Mouse (Mus musculus) liver, embryonic 14.5 days (tissue): ENCODE measurements around the gene Nt5dc2. TPM values are rescaled to one million over a fixed set of nuclear protein-coding genes. Genes with fewer than 3 reads are reported as not detected.
A peak's percentile ranks its signal among the peaks of the same experiment; 100 is the strongest.

Experiments
- ATAC-seq: fragments of 200-750 bp; cut with Nextera tagmentation; 2 replicates; pipeline ENCODE4 v1.8.0; 2017; ENCODE audit warnings: moderate number of reproducible peaks, mild to moderate bottlenecking, moderate library complexity; ENCODE audit not compliant: insufficient read depth
- DNase-seq, 3 experiments: peaks; one replicate each; pipeline ENCODE4 v3.0.0-alpha.2; 2012 to 2013; ENCODE audit warnings: low read depth in 3 of 3, low spot score in 3 of 3
- H3K27ac ChIP-seq: fragments of 300-500 bp; sonication (generic); 2 replicates; pipeline ENCODE4 v1.5.1; 2014; ENCODE audit warnings: moderate library complexity, mild to moderate bottlenecking, control low read depth, inconsistent platforms
- H3K27me3 ChIP-seq: fragments of 300-500 bp; sonication (generic); 2 replicates; pipeline ENCODE4 v1.6.1; 2014; ENCODE audit warnings: mild to moderate bottlenecking, low read length, moderate library complexity; ENCODE audit not compliant: control insufficient read depth, insufficient read depth
- H3K36me3 ChIP-seq: fragments of 300-500 bp; sonication (generic); replicated peaks from 2 replicates; pipeline ENCODE4 v1.6.1; 2014; ENCODE audit warnings: low read depth; ENCODE audit not compliant: control insufficient read depth, insufficient read depth
- H3K4me1 ChIP-seq, 2 experiments: fragments of 200-500 bp in 1 of 2; fragments of 300-500 bp in 1 of 2; sonication (generic) in 1 of 2; replicated peaks; 2 replicates each; pipeline ENCODE4 v1.6.1; 2012 to 2014; ENCODE audit warnings: antibody characterized with exemption in 1 of 2, inconsistent platforms in 1 of 2, low read length in 1 of 2; ENCODE audit not compliant: control insufficient read depth in 2 of 2, insufficient read depth in 2 of 2
- H3K4me2 ChIP-seq: fragments of 300-500 bp; sonication (generic); 2 replicates; pipeline ENCODE4 v1.6.1; 2014; ENCODE audit warnings: low read depth, mild to moderate bottlenecking, control low read depth, moderate library complexity
- H3K4me3 ChIP-seq, 2 experiments: fragments of 200-500 bp in 1 of 2; fragments of 300-500 bp in 1 of 2; sonication (generic) in 1 of 2; 2 replicates each; pipeline ENCODE4 v1.5.1; 2012 to 2014; ENCODE audit warnings: low read depth in 2 of 2, low read length in 2 of 2, mild to moderate bottlenecking in 2 of 2, control low read depth in 1 of 2, inconsistent platforms in 1 of 2, moderate library complexity in 1 of 2; ENCODE audit not compliant: insufficient read depth in 1 of 2
- H3K9ac ChIP-seq: fragments of 300-500 bp; sonication (generic); replicated peaks from 2 replicates; pipeline ENCODE4 v1.6.1; 2014; ENCODE audit warnings: mild to moderate bottlenecking, control low read depth, moderate library complexity
- H3K9me3 ChIP-seq: fragments of 300-500 bp; sonication (generic); 2 replicates; pipeline ENCODE4 v1.6.1; 2016; ENCODE audit warnings: low read length, mixed read lengths; ENCODE audit not compliant: control insufficient read depth
- CTCF ChIP-seq: IDR thresholded peaks from 2 replicates; pipeline ENCODE4 v1.5.1; 2016; ENCODE audit warnings: antibody characterized with exemption, low read depth, control low read depth
- EP300 ChIP-seq: IDR thresholded peaks from 2 replicates; pipeline ENCODE4 v1.6.1; 2016; ENCODE audit warnings: antibody characterized with exemption, low read depth
- WGBS: fragments of 180-500 bp; shearing (Covaris S2); extraction: QIAGEN DNeasy Blood & Tissue Kit; methylation state at CpG from one replicate; pipeline ENCODE4 v1.1.7; 2014; ENCODE audit not compliant: insufficient replicate concordance; 5-methylcytosine and 5-hydroxymethylcytosine counted together
- polyA plus RNA-seq, 2 experiments: library from polyadenylated mRNA; depleted of rRNA in 1 of 2; stranded (reverse) in 1 of 2; unstranded in 1 of 2; fragments of >200 nt; fragmentation: Nextera tagmentation in 1 of 2; extraction: Ambion mirVana in 1 of 2; gene quantifications; 2 replicates each; pipeline versions ENCODE4 v1.2.1 to v1.2.3; 2012 to 2014

Gene Nt5dc2
- polyA plus RNA-seq, 2 experiments = 146 to 161 TPM

DNA sequence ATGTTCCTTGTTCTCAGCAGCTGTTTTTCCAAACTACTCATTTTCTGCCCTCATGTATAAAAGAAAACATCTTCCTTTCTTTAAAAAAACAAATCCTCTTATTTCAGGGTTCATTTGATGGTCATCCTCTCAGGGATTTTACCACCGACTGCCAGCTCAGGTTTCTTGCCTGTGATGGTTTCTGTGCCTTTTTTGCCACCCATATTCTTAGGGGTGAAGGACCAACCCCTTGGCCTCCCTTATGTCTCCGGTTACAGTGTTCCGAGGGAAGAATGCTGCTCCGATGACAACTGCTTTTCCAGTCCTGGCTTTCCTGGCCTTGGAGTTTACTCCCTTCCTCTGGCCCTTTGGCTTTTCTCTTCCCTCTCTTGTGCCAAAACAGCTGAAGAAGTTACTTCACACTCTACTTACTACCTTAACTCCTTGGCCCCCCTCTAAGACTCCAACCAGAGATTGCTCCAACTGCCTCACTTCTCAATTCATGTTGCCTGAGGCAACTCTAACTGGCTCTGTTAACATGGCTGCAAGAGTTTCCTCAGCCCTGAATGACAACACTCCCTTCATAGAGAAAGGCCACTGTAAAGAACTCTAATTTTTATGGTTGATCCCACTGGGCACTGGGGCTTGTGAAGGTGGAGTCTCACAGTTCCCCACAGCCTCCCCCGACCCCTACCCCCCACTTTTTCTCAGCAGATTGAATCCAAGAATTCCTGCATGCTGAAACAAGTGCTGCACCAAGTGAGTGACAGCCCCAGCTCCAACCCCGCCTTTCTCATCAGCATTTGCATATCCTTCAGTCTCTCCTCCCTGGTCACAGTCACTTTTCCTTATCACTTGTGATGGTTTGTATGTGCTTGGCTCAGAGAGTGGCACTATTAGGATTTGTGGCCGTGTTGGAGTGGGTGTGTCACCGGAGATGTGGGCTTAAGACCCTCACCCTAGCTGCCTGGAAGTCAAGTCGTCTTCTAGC, 5.5 kb upstream of the Nt5dc2 start:
- Histone ChIP-seq H3K36me3 (peaks cover 11% of the 10 kb centered on the region), H3K27ac (peak overlapping the region; percentile 62), H3K9me3 (no peaks in the 10 kb centered on the region), H3K4me1 (peaks cover 36% of the 10 kb centered on the region in 2 experiments), H3K4me3 (no peak overlapping the region), H3K4me2 (peak overlapping the region; percentile 75), H3K27me3 (no peaks in the 10 kb centered on the region), H3K9ac (no peak overlapping the region; the same call in 1 of the 2 replicates)
- WGBS = 56% methylated on average over 9 of the region's 9 CpGs
- TF ChIP-seq EP300 (no peak), CTCF (no peak)
- DNase-seq (no peak), ATAC-seq (no peak)

DNA sequence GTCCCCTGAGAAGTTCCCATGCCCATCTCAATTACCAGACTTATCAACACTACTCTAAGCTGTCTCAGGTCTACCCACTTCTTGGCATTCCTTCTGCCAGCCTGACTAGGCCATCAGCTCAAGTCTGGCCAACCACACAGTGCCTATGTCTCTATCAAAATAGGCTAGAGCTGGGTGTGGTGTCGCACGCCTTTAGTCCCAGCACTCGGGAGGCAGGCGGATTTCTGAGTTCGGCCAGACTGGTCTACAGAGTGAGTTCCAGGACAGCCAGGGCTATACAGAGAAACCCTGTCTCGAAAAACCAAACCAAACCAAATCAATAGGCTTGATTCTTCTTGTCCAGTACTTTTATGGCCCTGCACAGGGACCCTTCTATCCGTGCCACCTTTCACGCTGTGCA, 4.0 kb upstream of the Nt5dc2 start:
- Histone ChIP-seq H3K27ac (peak overlapping the region; percentile 59), H3K36me3 (peaks cover 7% of the 10 kb centered on the region), H3K9me3 (no peaks in the 10 kb centered on the region), H3K4me2 (peak overlapping the region; percentile 75), H3K27me3 (no peaks in the 10 kb centered on the region), H3K4me1 (peaks cover 37 to 38% of the 10 kb centered on the region in 2 experiments), H3K4me3 (peak overlapping the region; percentile 45 to 55), H3K9ac (peak overlapping the region; percentile 40; the same call in 1 of the 2 replicates)
- DNase-seq (no peak), ATAC-seq (no peak)
- 51% methylated on average over 8 of the region's 8 CpGs for WGBS
- TF ChIP-seq CTCF (no peak), EP300 (no peak)

DNA sequence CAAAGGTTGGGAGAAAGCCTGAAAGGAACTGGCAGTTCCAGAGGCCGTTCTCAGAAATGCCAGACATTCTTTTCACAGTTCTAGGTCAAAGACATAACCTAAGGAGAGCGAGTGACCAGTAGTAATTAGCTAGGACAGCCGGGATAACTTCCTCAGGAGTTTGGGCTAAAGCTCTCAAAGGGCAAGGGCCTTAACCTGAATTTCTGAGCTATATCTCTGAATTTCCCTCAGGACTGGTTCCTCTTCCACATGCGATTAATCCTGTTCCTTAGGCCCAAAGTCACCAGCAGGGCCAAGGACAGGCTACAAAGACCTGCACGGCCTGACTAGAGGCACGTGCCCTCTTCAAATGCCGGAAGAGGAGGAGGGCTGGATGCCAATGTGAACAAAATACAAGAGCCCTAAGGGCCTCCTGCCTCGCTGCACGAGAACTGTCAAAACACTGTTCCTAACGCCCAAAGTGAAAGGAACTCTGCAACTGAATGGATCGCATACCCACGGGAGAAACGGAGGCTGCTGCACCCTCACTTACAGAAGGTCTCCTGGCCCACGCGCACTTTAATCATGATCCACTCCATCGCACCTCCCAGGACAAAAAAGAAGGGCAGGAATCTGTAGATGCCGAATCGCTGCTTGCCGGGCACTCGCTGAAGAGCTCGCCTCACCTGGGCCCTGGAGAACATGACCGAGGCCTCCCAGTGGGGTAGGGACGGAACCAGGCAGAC, 2.6 kb upstream of the Nt5dc2 start:
- peaks cover 47 to 52% of the 10 kb centered on the region in 2 experiments for H3K4me1 ChIP-seq
- peak overlapping the region; percentile 81 for H3K27ac ChIP-seq
- TF ChIP-seq EP300 (no peak), CTCF (no peak)
- DNase-seq (no peak), ATAC-seq (peak; percentile 13; the same call in 1 of the 2 replicates)
- peak overlapping the region; percentile 86 to 91 for H3K4me3 ChIP-seq
- peak overlapping the region; percentile 88 for H3K9ac ChIP-seq
- H3K9me3 ChIP-seq = no peaks in the 10 kb centered on the region
- no peaks in the 10 kb centered on the region for H3K27me3 ChIP-seq
- peak overlapping the region; percentile 99 for H3K4me2 ChIP-seq
- peaks cover 2% of the 10 kb centered on the region for H3K36me3 ChIP-seq
- 3% methylated on average over 23 of the region's 23 CpGs for WGBS

DNA sequence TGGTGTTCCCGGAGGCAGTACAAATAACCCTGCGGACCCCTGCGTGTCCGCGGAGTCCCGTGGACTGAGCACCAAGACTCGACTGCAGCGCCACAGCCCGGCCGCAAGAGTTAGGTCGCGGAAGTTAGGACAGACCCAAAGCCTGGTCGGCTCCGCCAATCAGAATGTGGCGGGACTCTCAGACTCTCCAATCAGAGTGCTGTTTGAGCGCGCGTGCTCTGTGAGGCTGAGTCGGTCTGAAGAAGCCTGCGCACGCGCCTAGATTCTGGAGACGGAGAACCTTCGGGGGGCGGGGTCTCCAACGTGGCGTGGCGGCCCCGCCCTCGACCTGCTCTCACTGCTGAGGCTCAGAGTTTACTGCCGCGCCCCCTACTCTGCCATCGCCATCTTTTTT, 2.0 kb upstream of the Nt5dc2 start, which contains the start of gene Smim4:
Gene Smim4 (minus strand): TSS at position 131 of the 394 bp plus-strand sequence.
- Histone ChIP-seq H3K9ac (peak within 1 kb of the TSS; percentile 88), H3K4me1 (peaks cover 47 to 55% of the 10 kb centered on the region in 2 experiments), H3K9me3 (no peaks in the 10 kb centered on the region), H3K4me2 (peak within 1 kb of the TSS; percentile 99), H3K4me3 (peak within 1 kb of the TSS; percentile 86 to 91), H3K27me3 (no peaks in the 10 kb centered on the region), H3K36me3 (no peaks in the 10 kb centered on the region; the same call in none of the 2 replicates), H3K27ac (peak within 1 kb of the TSS; percentile 81)
- DNase-seq (peak; percentile 98 to 99 (median 98)), ATAC-seq (peak; percentile 90)
- under 1% methylated on average over 33 of the region's 33 CpGs for WGBS
- TF ChIP-seq CTCF = peak; percentile 87
- no peak for TF ChIP-seq EP300
